In the genomic region with DNA sequence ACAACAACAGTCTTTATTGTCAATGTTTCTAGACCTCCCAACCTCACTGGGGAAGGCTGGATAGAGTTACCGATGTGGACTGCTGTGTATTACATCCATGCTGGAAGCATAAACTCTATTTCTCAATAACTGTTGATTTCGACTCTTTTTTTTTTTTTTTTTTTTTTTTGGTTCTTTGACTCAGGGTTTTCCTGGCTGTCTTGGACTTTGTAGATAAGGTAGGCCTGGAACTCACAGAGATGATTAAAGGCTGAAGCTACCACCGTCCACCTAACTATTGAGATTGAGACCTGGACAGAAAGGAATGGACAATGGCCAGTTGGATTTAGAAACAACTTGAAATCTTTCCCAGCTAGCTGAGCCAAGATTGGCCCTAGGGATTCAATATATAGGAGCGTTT, we compare ENCODE assay signal across 14 mouse cellular contexts. TPM values are rescaled to one million over a fixed set of nuclear protein-coding genes. Genes with fewer than 3 reads are reported as not detected.
DNase-seq lines count a peak whose midpoint lies in the region; ATAC-seq and TF ChIP-seq lines count a peak whose summit lies in the region.
"Had no signal": no experiment of that assay in that cellular context is flagged by ENCODE, and none has a peak within 500 bp of the region (broad histone marks: within the 10 kb centered on the region; RNA-seq: fewer than 3 reads in every experiment).

No protein-coding gene starts in this region.

- 93% methylated on average over 4 of the region's 4 CpGs for WGBS in hindbrain, embryonic 13.5 days
- WGBS in hindbrain, embryonic 11.5 days = 88% methylated on average over 4 of the region's 4 CpGs
- 96% methylated on average over 4 of the region's 4 CpGs for WGBS in midbrain, embryonic 15.5 days
- 97% methylated on average over 4 of the region's 4 CpGs for WGBS in midbrain, embryonic 13.5 days

- H3K4me1 ChIP-seq in hindbrain, embryonic 13.5 days (replicated peaks) = peaks cover 24% of the 10 kb centered on the region
- H3K4me1 ChIP-seq in hindbrain, embryonic 11.5 days (replicated peaks; ENCODE audit: control insufficient read depth, insufficient read depth, low read length) = no peaks in the 10 kb centered on the region
- H3K4me1 ChIP-seq in midbrain, embryonic 15.5 days = peaks cover 15% of the 10 kb centered on the region
- peaks cover 13% of the 10 kb centered on the region for H3K4me1 ChIP-seq in midbrain, embryonic 13.5 days (replicated peaks)

- no peaks in the 10 kb centered on the region for H3K9me3 ChIP-seq in hindbrain, embryonic 13.5 days
- no peaks in the 10 kb centered on the region for H3K9me3 ChIP-seq in hindbrain, embryonic 11.5 days (ENCODE audit: control insufficient read depth, low read length)
- no peaks in the 10 kb centered on the region for H3K9me3 ChIP-seq in midbrain, embryonic 15.5 days
- no peaks in the 10 kb centered on the region for H3K9me3 ChIP-seq in midbrain, embryonic 13.5 days
- H3K9me3 ChIP-seq: neural tube, embryonic 12.5 days had no signal

- H3K4me3 ChIP-seq in hindbrain, embryonic 13.5 days = no peak overlapping the region
- H3K4me3 ChIP-seq in hindbrain, embryonic 11.5 days (ENCODE audit: low read depth, low read length) = no peak overlapping the region
- H3K4me3 ChIP-seq in midbrain, embryonic 15.5 days = 0 out of 2 replicates have a peak overlapping the region, but pooled peaks have one; percentile 83
- no peak overlapping the region for H3K4me3 ChIP-seq in midbrain, embryonic 13.5 days (replicated peaks)
- peak overlapping the region; percentile 94 for H3K4me3 ChIP-seq in myocyte

- peaks cover 32% of the 10 kb centered on the region for H3K79me2 ChIP-seq in myocyte (ENCODE audit: control insufficient read depth, insufficient read depth)

- no peak overlapping the region for H3K9ac ChIP-seq in hindbrain, embryonic 13.5 days
- no peak overlapping the region for H3K9ac ChIP-seq in hindbrain, embryonic 11.5 days (ENCODE audit: low read depth, low read length)
- no peak overlapping the region for H3K9ac ChIP-seq in midbrain, embryonic 15.5 days
- H3K9ac ChIP-seq in midbrain, embryonic 13.5 days (replicated peaks) = no peak overlapping the region
- H3K9ac ChIP-seq: neural tube, embryonic 12.5 days had no signal

- no peak for ATAC-seq in hindbrain, embryonic 13.5 days (ENCODE audit: low FRiP score)
- ATAC-seq in hindbrain, embryonic 11.5 days (ENCODE audit: low FRiP score) = no peak
- no peak for ATAC-seq in midbrain, embryonic 15.5 days (replicated peaks)
- ATAC-seq in midbrain, embryonic 13.5 days = no peak

- no peaks in the 10 kb centered on the region for H3K27me3 ChIP-seq in hindbrain, embryonic 13.5 days
- H3K27me3 ChIP-seq in hindbrain, embryonic 11.5 days (ENCODE audit: control insufficient read depth, insufficient read depth, low read length) = no peaks in the 10 kb centered on the region
- H3K27me3 ChIP-seq in midbrain, embryonic 15.5 days (replicated peaks) = no peaks in the 10 kb centered on the region
- H3K27me3 ChIP-seq in midbrain, embryonic 13.5 days = no peaks in the 10 kb centered on the region
- no peaks in the 10 kb centered on the region for H3K27me3 ChIP-seq in myocyte (ENCODE audit: control insufficient read depth, insufficient read depth, insufficient read length)
- H3K27me3 ChIP-seq: neural tube, embryonic 12.5 days had no signal

- no peak overlapping the region for H3K27ac ChIP-seq in hindbrain, embryonic 13.5 days
- no peak overlapping the region for H3K27ac ChIP-seq in hindbrain, embryonic 11.5 days (ENCODE audit: low read depth, low read length)
- no peak overlapping the region for H3K27ac ChIP-seq in midbrain, embryonic 15.5 days
- no peak overlapping the region for H3K27ac ChIP-seq in midbrain, embryonic 13.5 days
- H3K27ac ChIP-seq: neural tube, embryonic 12.5 days had no signal

- TF ChIP-seq POLR2A in myocyte (IDR thresholded peaks at IDR 0.05; ENCODE audit: insufficient read length, low read depth) = no peak

- no peak overlapping the region for H3ac ChIP-seq in myocyte (ENCODE audit: control insufficient read depth, insufficient read length)

- DNase-seq in hindbrain, embryonic 11.5 days (ENCODE audit: low spot score) = no peak
- DNase-seq in c-Kit-negative CD71-positive TER-119-positive erythroid progenitor cells, embryonic 14.5 days (ENCODE audit: low read depth, low spot score) = peak; percentile 37
- no peak for DNase-seq in heart, adult 11 months
- DNase-seq in embryo, embryonic 9.5 days (ENCODE audit: extremely low spot score) = no peak
- DNase-seq: cerebellum, adult 18-20 months; kidney, adult 9 months had no signal

- H3K4me2 ChIP-seq in hindbrain, embryonic 13.5 days = peak overlapping the region; percentile 50
- H3K4me2 ChIP-seq in hindbrain, embryonic 11.5 days (replicated peaks; ENCODE audit: low read depth, low read length) = no peak overlapping the region
- no peak overlapping the region for H3K4me2 ChIP-seq in midbrain, embryonic 15.5 days
- no peak overlapping the region for H3K4me2 ChIP-seq in midbrain, embryonic 13.5 days (replicated peaks)
- peak overlapping the region; percentile 73 for H3K4me2 ChIP-seq in myocyte (ENCODE audit: low read depth)

- peaks cover 18% of the 10 kb centered on the region for H3K36me3 ChIP-seq in hindbrain, embryonic 13.5 days
- H3K36me3 ChIP-seq in hindbrain, embryonic 11.5 days (ENCODE audit: control insufficient read depth, insufficient read depth, low read length) = peaks cover 8% of the 10 kb centered on the region
- H3K36me3 ChIP-seq in midbrain, embryonic 15.5 days (replicated peaks) = peaks cover 17% of the 10 kb centered on the region
- peaks cover 21% of the 10 kb centered on the region for H3K36me3 ChIP-seq in midbrain, embryonic 13.5 days
- H3K36me3 ChIP-seq in myocyte (ENCODE audit: control insufficient read depth, insufficient read depth) = peaks cover 29% of the 10 kb centered on the region

TF ChIP-seq in myocyte, 11 proteins besides CTCF, POLR2A, EP300 and RAD21:
- TF ChIP-seq MAX (IDR thresholded peaks at IDR 0.05; ENCODE audit: low read depth) (no peak), MYOG (IDR thresholded peaks at IDR 0.05; ENCODE audit: control insufficient read depth in 1 of 3, insufficient read depth in 1 of 3, insufficient read length in 2 of 3, low read depth in 2 of 3) (no peak), TCF12 (IDR thresholded peaks at IDR 0.05; ENCODE audit: insufficient read depth, poor library complexity, severe bottlenecking) (no peak), MYOD1 (IDR thresholded peaks at IDR 0.05; ENCODE audit: control insufficient read depth in 1 of 3, insufficient read length in 2 of 3, low read depth in 2 of 3) (no peak), REST (IDR thresholded peaks at IDR 0.05; ENCODE audit: insufficient read depth, insufficient read length) (no peak), E2F4 (IDR thresholded peaks at IDR 0.05; ENCODE audit: insufficient read depth) (no peak)

RNA-seq across cellular contexts. Expression of a gene that starts 1.1 kb away (rescaled TPM):
- polyA plus RNA-seq in hindbrain, embryonic 13.5 days (2015; fragmentation: Nextera tagmentation; extraction: Ambion mirVana) = 479 and 495 TPM in 2 replicates
- polyA plus RNA-seq in hindbrain, embryonic 11.5 days (2014; fragmentation: Nextera tagmentation; extraction: Ambion mirVana) = 291 and 446 TPM in 2 replicates
- 404 and 430 TPM in 2 replicates for polyA plus RNA-seq in midbrain, embryonic 15.5 days (2015; fragmentation: Nextera tagmentation; extraction: Ambion mirVana)
- polyA plus RNA-seq in midbrain, embryonic 13.5 days (2015; fragmentation: Nextera tagmentation; extraction: Ambion mirVana) = 506 and 554 TPM in 2 replicates
- 123 TPM for polyA plus RNA-seq in myocyte (2012; fragmentation: generic; extraction: Trizol)

RNA-seq across cellular contexts. Expression of a gene that starts 24.3 kb away (rescaled TPM):
- polyA plus RNA-seq in hindbrain, embryonic 13.5 days (2015; fragmentation: Nextera tagmentation; extraction: Ambion mirVana) = 0.21 and 0.76 TPM in 2 replicates
- polyA plus RNA-seq in hindbrain, embryonic 11.5 days (2014; fragmentation: Nextera tagmentation; extraction: Ambion mirVana) = 0.51 and 0.63 TPM in 2 replicates
- polyA plus RNA-seq in midbrain, embryonic 15.5 days (2015; fragmentation: Nextera tagmentation; extraction: Ambion mirVana) = 0.50 and 0.66 TPM in 2 replicates
- polyA plus RNA-seq in midbrain, embryonic 13.5 days (2015; fragmentation: Nextera tagmentation; extraction: Ambion mirVana) = 0.62 and 0.79 TPM in 2 replicates
- polyA plus RNA-seq in myocyte (2012; fragmentation: generic; extraction: Trizol) = 0.02 TPM
- polyA plus RNA-seq: C2C12; cortical plate, adult 2 months; gonadal fat pad, adult 2 months had no signal

Comparison
In these comparisons a context has a peak if more than half of its experiments do, and no peak if none do; other contexts are left out.
1. H3K4me2 ChIP-seq: peak in hindbrain, embryonic 13.5 days (single experiment) and myocyte (single experiment); none in hindbrain, embryonic 11.5 days (single experiment), midbrain, embryonic 15.5 days (single experiment) and midbrain, embryonic 13.5 days (single experiment).
2. H3K4me3 ChIP-seq: peak in midbrain, embryonic 15.5 days (single experiment) and myocyte (single experiment); none in hindbrain, embryonic 13.5 days (single experiment), hindbrain, embryonic 11.5 days (single experiment) and midbrain, embryonic 13.5 days (single experiment).